Mouse (Mus musculus): ENCODE results near the gene Ntm. TPM values are rescaled to one million over a fixed set of nuclear protein-coding genes. Genes with fewer than 3 reads are reported as not detected.

The Ntm gene
- polyA plus RNA-seq, 1 experiment from 2014 or later: 14.3 TPM

GRCm38 (mm10) chr9:29431590-29431989, 531.4 kb downstream of the Ntm start:
- no peaks in the 10 kb centered on the region for H3K9me3 ChIP-seq (ENCODE audit: control insufficient read depth, low read length)
- no peaks in the 10 kb centered on the region for H3K27me3 ChIP-seq (ENCODE audit: control insufficient read depth, insufficient read depth, low read length)
- 79% methylated on average over 9 of the region's 9 CpGs for WGBS
- no peak for ATAC-seq (replicated peaks; ENCODE audit: low FRiP score)
- no peak overlapping the region for H3K4me3 ChIP-seq (ENCODE audit: low read depth, low read length)
- H3K27ac ChIP-seq (ENCODE audit: low read depth, low read length): no peak overlapping the region
- peaks cover 2% of the 10 kb centered on the region; the same call in 1 of the 2 replicates for H3K4me1 ChIP-seq (replicated peaks; ENCODE audit: control insufficient read depth, insufficient read depth, low read length)
- H3K4me2 ChIP-seq (ENCODE audit: low read depth, low read length, severe bottlenecking): no peak overlapping the region
- DNase-seq (ENCODE audit: low spot score): no peak
- no peaks in the 10 kb centered on the region for H3K36me3 ChIP-seq (ENCODE audit: control insufficient read depth, insufficient read depth, low read length)
- H3K9ac ChIP-seq (ENCODE audit: low read length): no peak overlapping the region

- DNase-seq (ENCODE audit: low spot score): no peak
- ATAC-seq (replicated peaks; ENCODE audit: low FRiP score): no peak
- no peak overlapping the region for H3K4me2 ChIP-seq (ENCODE audit: low read depth, low read length, severe bottlenecking)
- no peaks in the 10 kb centered on the region for H3K27me3 ChIP-seq (ENCODE audit: control insufficient read depth, insufficient read depth, low read length)
- no peak overlapping the region for H3K9ac ChIP-seq (ENCODE audit: low read length)
- no peak overlapping the region for H3K4me3 ChIP-seq (ENCODE audit: low read depth, low read length)
- H3K4me1 ChIP-seq (replicated peaks; ENCODE audit: control insufficient read depth, insufficient read depth, low read length): peaks cover 2% of the 10 kb centered on the region; the same call in 1 of the 2 replicates
- 75% methylated on average over 3 of the region's 3 CpGs for WGBS
- H3K27ac ChIP-seq (ENCODE audit: low read depth, low read length): no peak overlapping the region
- H3K36me3 ChIP-seq (ENCODE audit: control insufficient read depth, insufficient read depth, low read length): no peaks in the 10 kb centered on the region
- H3K9me3 ChIP-seq (ENCODE audit: control insufficient read depth, low read length): no peaks in the 10 kb centered on the region
These were observed 532.8 kb downstream of the Ntm start for GRCm38 (mm10) chr9:29430189-29430588.

- no peaks in the 10 kb centered on the region for H3K4me1 ChIP-seq (replicated peaks; ENCODE audit: control insufficient read depth, insufficient read depth, low read length)
- no peak overlapping the region for H3K4me3 ChIP-seq (ENCODE audit: low read depth, low read length)
- DNase-seq (ENCODE audit: low spot score) (peak; percentile 69), ATAC-seq (replicated peaks; ENCODE audit: low FRiP score) (no peak)
- H3K9me3 ChIP-seq (ENCODE audit: control insufficient read depth, low read length): no peaks in the 10 kb centered on the region
- H3K27ac ChIP-seq (ENCODE audit: low read depth, low read length): no peak overlapping the region
- 51% methylated on average over 7 of the region's 7 CpGs for WGBS
- H3K4me2 ChIP-seq (ENCODE audit: low read depth, low read length, severe bottlenecking): 0 out of 2 replicates have a peak overlapping the region, but pooled peaks have one; percentile 18
- H3K36me3 ChIP-seq (ENCODE audit: control insufficient read depth, insufficient read depth, low read length): no peaks in the 10 kb centered on the region
- H3K27me3 ChIP-seq (ENCODE audit: control insufficient read depth, insufficient read depth, low read length): no peaks in the 10 kb centered on the region
- no peak overlapping the region for H3K9ac ChIP-seq (ENCODE audit: low read length)
These were observed 534.6 kb downstream of the Ntm start for GRCm38 (mm10) chr9:29428322-29428721.

- Histone ChIP-seq H3K9ac (ENCODE audit: low read length) (no peak overlapping the region), H3K9me3 (ENCODE audit: control insufficient read depth, low read length) (no peaks in the 10 kb centered on the region), H3K36me3 (ENCODE audit: control insufficient read depth, insufficient read depth, low read length) (no peaks in the 10 kb centered on the region), H3K27me3 (ENCODE audit: control insufficient read depth, insufficient read depth, low read length) (no peaks in the 10 kb centered on the region), H3K27ac (ENCODE audit: low read depth, low read length) (no peak overlapping the region), H3K4me2 (ENCODE audit: low read depth, low read length, severe bottlenecking) (no peak overlapping the region), H3K4me3 (ENCODE audit: low read depth, low read length) (no peak overlapping the region), H3K4me1 (replicated peaks; ENCODE audit: control insufficient read depth, insufficient read depth, low read length) (no peaks in the 10 kb centered on the region)
- no peak for ATAC-seq (replicated peaks; ENCODE audit: low FRiP score)
- WGBS: 86% methylated on average over 2 of the region's 2 CpGs
- no peak for DNase-seq (ENCODE audit: low spot score)
These were observed 536.7 kb downstream of the Ntm start for GRCm38 (mm10) chr9:29426261-29426660.

GRCm38 (mm10) chr9:29415578-29415977, 547.4 kb downstream of the Ntm start:
- Histone ChIP-seq H3K9ac (ENCODE audit: low read length) (no peak overlapping the region), H3K4me1 (replicated peaks; ENCODE audit: control insufficient read depth, insufficient read depth, low read length) (no peaks in the 10 kb centered on the region; the same call in 1 of the 2 replicates), H3K27me3 (ENCODE audit: control insufficient read depth, insufficient read depth, low read length) (peaks cover 11% of the 10 kb centered on the region), H3K36me3 (ENCODE audit: control insufficient read depth, insufficient read depth, low read length) (no peaks in the 10 kb centered on the region), H3K27ac (ENCODE audit: low read depth, low read length) (no peak overlapping the region), H3K4me2 (ENCODE audit: low read depth, low read length, severe bottlenecking) (no peak overlapping the region), H3K4me3 (ENCODE audit: low read depth, low read length) (no peak overlapping the region), H3K9me3 (ENCODE audit: control insufficient read depth, low read length) (no peaks in the 10 kb centered on the region)
- ATAC-seq (replicated peaks; ENCODE audit: low FRiP score) (no peak), DNase-seq (ENCODE audit: low spot score) (no peak)
- 78% methylated on average over 2 of the region's 2 CpGs for WGBS

- Histone ChIP-seq H3K27ac (ENCODE audit: low read depth, low read length) (no peak overlapping the region), H3K4me1 (replicated peaks; ENCODE audit: control insufficient read depth, insufficient read depth, low read length) (no peaks in the 10 kb centered on the region; the same call in 1 of the 2 replicates), H3K4me3 (ENCODE audit: low read depth, low read length) (no peak overlapping the region), H3K4me2 (ENCODE audit: low read depth, low read length, severe bottlenecking) (no peak overlapping the region), H3K36me3 (ENCODE audit: control insufficient read depth, insufficient read depth, low read length) (no peaks in the 10 kb centered on the region), H3K9ac (ENCODE audit: low read length) (no peak overlapping the region), H3K27me3 (ENCODE audit: control insufficient read depth, insufficient read depth, low read length) (peaks cover 15% of the 10 kb centered on the region), H3K9me3 (ENCODE audit: control insufficient read depth, low read length) (no peaks in the 10 kb centered on the region)
- ATAC-seq (replicated peaks; ENCODE audit: low FRiP score) (no peak), DNase-seq (ENCODE audit: low spot score) (no peak)
- WGBS: 68% methylated on average over 4 of the region's 4 CpGs
These were observed 549.8 kb downstream of the Ntm start for GRCm38 (mm10) chr9:29413126-29413525.

- ATAC-seq (replicated peaks; ENCODE audit: low FRiP score): peak; percentile 84
- under 1% methylated on average over 58 of the region's 61 CpGs for WGBS
- H3K27me3 ChIP-seq (ENCODE audit: control insufficient read depth, insufficient read depth, low read length): peaks cover 15% of the 10 kb centered on the region
These were observed 550.7 kb downstream of the Ntm start for GRCm38 (mm10) chr9:29412181-29412771.

GRCm38 (mm10) chr9:29411408-29412180, 551.3 kb downstream of the Ntm start:
- DNase-seq (ENCODE audit: low spot score): peak; percentile 87
- WGBS: under 1% methylated on average over 38 of the region's 40 CpGs
- H3K4me2 ChIP-seq (ENCODE audit: low read depth, low read length, severe bottlenecking): peak overlapping the region; percentile 98

More at GRCm38 (mm10) chr9:29412181-29412771, 550.7 kb downstream of the Ntm start:
- no peaks in the 10 kb centered on the region; the same call in 1 of the 2 replicates for H3K4me1 ChIP-seq (replicated peaks; ENCODE audit: control insufficient read depth, insufficient read depth, low read length)
- H3K9me3 ChIP-seq (ENCODE audit: control insufficient read depth, low read length): no peaks in the 10 kb centered on the region
- peak overlapping the region; percentile 98 for H3K4me2 ChIP-seq (ENCODE audit: low read depth, low read length, severe bottlenecking)
- H3K27ac ChIP-seq (ENCODE audit: low read depth, low read length): 0 out of 2 replicates have a peak overlapping the region, but pooled peaks have one; percentile 31
- H3K9ac ChIP-seq (ENCODE audit: low read length): peak overlapping the region; percentile 60
- peak; percentile 86 for DNase-seq (ENCODE audit: low spot score)
- H3K4me3 ChIP-seq (ENCODE audit: low read depth, low read length): peak overlapping the region; percentile 47
- H3K36me3 ChIP-seq (ENCODE audit: control insufficient read depth, insufficient read depth, low read length): no peaks in the 10 kb centered on the region

More at GRCm38 (mm10) chr9:29411408-29412180, 551.3 kb downstream of the Ntm start:
- Histone ChIP-seq H3K27me3 (ENCODE audit: control insufficient read depth, insufficient read depth, low read length) (peaks cover 15% of the 10 kb centered on the region), H3K4me1 (replicated peaks; ENCODE audit: control insufficient read depth, insufficient read depth, low read length) (no peaks in the 10 kb centered on the region; the same call in 1 of the 2 replicates), H3K9ac (ENCODE audit: low read length) (peak overlapping the region; percentile 60), H3K4me3 (ENCODE audit: low read depth, low read length) (peak overlapping the region; percentile 47), H3K9me3 (ENCODE audit: control insufficient read depth, low read length) (no peaks in the 10 kb centered on the region), H3K27ac (ENCODE audit: low read depth, low read length) (0 out of 2 replicates have a peak overlapping the region, but pooled peaks have one; percentile 31), H3K36me3 (ENCODE audit: control insufficient read depth, insufficient read depth, low read length) (no peaks in the 10 kb centered on the region)
- peak; percentile 65 for ATAC-seq (replicated peaks; ENCODE audit: low FRiP score)

All from forebrain, embryonic 11.5 days (tissue).